Mouse (Mus musculus) hindbrain, embryonic 10.5 days (tissue): ENCODE results near the gene Bckdk. TPM values are rescaled to one million over a fixed set of nuclear protein-coding genes. Genes with fewer than 3 reads are reported as not detected.

Source experiments
- DNase-seq: peaks from one replicate; pipeline ENCODE4 v3.0.0-alpha.2; 2017; ENCODE audit warnings: low spot score
- H3K27ac ChIP-seq: fragments of 300-500 bp; sonication (generic); 2 replicates; pipeline ENCODE4 v1.5.1; 2016; ENCODE audit warnings: mild to moderate bottlenecking, moderate library complexity
- H3K27me3 ChIP-seq: fragments of 300-500 bp; sonication (generic); 2 replicates; pipeline ENCODE4 v1.6.1; 2016; ENCODE audit warnings: mild to moderate bottlenecking; ENCODE audit not compliant: poor library complexity, insufficient read depth, severe bottlenecking
- H3K36me3 ChIP-seq: fragments of 300-500 bp; sonication (generic); 2 replicates; pipeline ENCODE4 v1.6.1; 2016; ENCODE audit warnings: mild to moderate bottlenecking, moderate library complexity
- H3K4me1 ChIP-seq: fragments of 300-500 bp; sonication (generic); replicated peaks from 2 replicates; pipeline ENCODE4 v1.6.1; 2016; ENCODE audit warnings: mild to moderate bottlenecking
- H3K4me3 ChIP-seq: fragments of 300-500 bp; sonication (generic); 2 replicates; pipeline ENCODE4 v1.5.1; 2016; ENCODE audit warnings: mild to moderate bottlenecking, moderate library complexity
- H3K9me3 ChIP-seq: fragments of 300-500 bp; sonication (generic); 2 replicates; pipeline ENCODE4 v1.6.1; 2016; ENCODE audit warnings: mild to moderate bottlenecking, moderate library complexity
- WGBS: fragments of 180-500 bp; shearing (Covaris S2); methylation state at CpG from one replicate; pipeline ENCODE4 v1.1.7; 2016; 5-methylcytosine and 5-hydroxymethylcytosine counted together
- polyA plus RNA-seq: library from polyadenylated mRNA; unstranded; fragments of >200 nt; fragmentation: Nextera tagmentation; extraction: Ambion mirVana; gene quantifications from 2 replicates; pipeline ENCODE4 v1.2.1, GENCODE M21; 2016

Bckdk gene
- polyA plus RNA-seq, result 115 and 123 TPM in 2 replicates

GRCm38 (mm10) chr7:127903971-127904796, at the start of gene Bckdk:
Gene Bckdk, plus strand, starts transcription at chr7:127904082.
- peaks cover 43% of the 10 kb centered on the region for H3K36me3 ChIP-seq
- peak within 1 kb of the TSS; percentile 93 for H3K27ac ChIP-seq
- DNase-seq, result peak; percentile 82
- H3K4me3 ChIP-seq, result peak within 1 kb of the TSS; percentile 75
- no peaks in the 10 kb centered on the region for H3K9me3 ChIP-seq
- peaks cover 19% of the 10 kb centered on the region for H3K4me1 ChIP-seq
- 9% methylated on average over 38 of the region's 38 CpGs for WGBS
- no peaks in the 10 kb centered on the region for H3K27me3 ChIP-seq

DNA sequence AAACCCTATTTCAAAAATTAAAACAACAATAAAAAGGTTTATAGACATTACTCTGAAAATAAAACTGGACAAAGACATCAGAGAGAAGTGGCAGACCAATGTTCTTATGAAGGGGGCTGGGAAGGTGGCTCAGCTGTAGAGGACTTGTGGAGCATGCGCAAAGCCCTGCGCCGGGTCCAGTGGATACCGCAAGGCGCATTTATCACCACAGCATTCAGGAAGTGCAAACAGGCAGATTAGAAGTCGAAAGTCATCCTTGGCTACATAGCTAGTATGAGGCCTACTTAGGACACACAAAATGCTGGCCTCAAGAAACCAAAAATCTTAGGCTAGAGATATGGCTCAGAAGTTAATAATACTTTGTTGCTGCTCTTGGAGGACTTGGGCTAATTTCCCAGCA, 45.6 kb upstream of the Bckdk start:
- Histone ChIP-seq H3K27ac (no peak overlapping the region), H3K36me3 (peaks cover 8% of the 10 kb centered on the region; the same call in 1 of the 2 replicates), H3K4me1 (no peaks in the 10 kb centered on the region), H3K9me3 (no peaks in the 10 kb centered on the region), H3K27me3 (no peaks in the 10 kb centered on the region), H3K4me3 (no peak overlapping the region)
- DNase-seq, result no peak
- WGBS, result 95% methylated on average over 6 of the region's 6 CpGs

- no peaks in the 10 kb centered on the region for H3K4me1 ChIP-seq
- H3K4me3 ChIP-seq, result no peak overlapping the region
- H3K9me3 ChIP-seq, result no peaks in the 10 kb centered on the region
- H3K27me3 ChIP-seq, result no peaks in the 10 kb centered on the region
- 93% methylated on average over 12 of the region's 12 CpGs for WGBS
- H3K36me3 ChIP-seq, result peaks cover 84% of the 10 kb centered on the region
- DNase-seq, result no peak
- H3K27ac ChIP-seq, result no peak overlapping the region
These were observed 37.4 kb upstream of the Bckdk start for GRCm38 (mm10) chr7:127866434-127866833.

DNA sequence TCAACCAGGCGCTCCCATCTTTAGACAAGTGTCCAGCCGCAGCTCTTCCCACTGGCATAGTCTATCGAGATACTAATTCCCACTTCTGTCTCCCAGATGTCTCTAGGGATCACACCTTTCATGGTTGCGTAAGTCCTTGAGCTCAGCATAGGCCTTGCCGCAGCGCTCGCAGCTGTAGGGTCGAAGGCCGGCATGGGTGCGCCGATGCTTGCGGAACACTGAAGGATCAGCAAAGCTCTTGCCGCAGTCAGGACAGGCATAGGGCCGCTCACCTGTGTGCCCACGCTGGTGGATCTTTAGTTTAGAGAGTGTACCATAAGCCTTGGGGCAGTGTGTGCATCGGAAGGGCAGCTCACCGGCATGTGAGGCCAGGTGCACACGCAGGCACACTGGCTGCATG, 36.2 kb upstream of the Bckdk start:
- WGBS, result 98% methylated on average over 18 of the region's 18 CpGs
- Histone ChIP-seq H3K9me3 (no peaks in the 10 kb centered on the region), H3K27me3 (no peaks in the 10 kb centered on the region), H3K4me1 (no peaks in the 10 kb centered on the region), H3K4me3 (no peak overlapping the region), H3K27ac (no peak overlapping the region), H3K36me3 (peaks cover 89% of the 10 kb centered on the region)
- no peak for DNase-seq

DNA sequence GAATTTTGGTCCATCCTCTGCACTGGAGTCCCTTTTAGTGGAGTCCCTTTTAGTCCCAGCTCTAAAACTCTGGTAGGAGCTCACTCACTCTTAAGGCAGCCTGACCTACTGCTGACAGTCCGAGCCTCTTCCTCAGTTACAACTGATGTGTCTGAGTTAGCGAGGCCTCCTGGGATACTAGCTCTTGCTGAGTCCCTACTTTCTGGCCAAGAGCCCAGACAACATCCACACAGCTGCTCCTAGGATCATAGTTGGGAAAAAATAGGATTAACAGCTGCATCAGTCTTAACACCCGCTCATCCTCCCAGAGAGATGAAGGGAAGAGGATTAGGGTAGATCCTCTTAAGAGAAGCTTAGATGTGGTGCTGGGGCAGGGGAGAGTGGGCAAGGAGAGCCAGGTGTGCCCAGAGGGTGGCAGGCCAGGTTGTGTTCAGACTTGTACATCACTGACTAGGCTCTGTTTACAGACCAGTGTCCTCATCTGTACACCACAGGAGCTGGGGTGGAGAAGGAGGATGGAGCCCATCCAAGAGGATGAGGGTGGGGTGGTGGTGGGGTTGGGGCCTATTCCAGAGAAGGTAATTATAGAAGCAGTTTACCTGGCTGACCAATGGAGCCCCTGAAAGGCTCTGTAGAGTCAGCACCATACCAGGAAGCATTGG, 34.6 kb upstream of the Bckdk start:
- Histone ChIP-seq H3K9me3 (no peaks in the 10 kb centered on the region), H3K27me3 (no peaks in the 10 kb centered on the region), H3K36me3 (peaks cover 98% of the 10 kb centered on the region), H3K4me3 (no peak overlapping the region), H3K4me1 (peaks cover 13% of the 10 kb centered on the region), H3K27ac (no peak overlapping the region)
- WGBS, result 93% methylated on average over 3 of the region's 3 CpGs
- no peak for DNase-seq

- Histone ChIP-seq H3K27me3 (no peaks in the 10 kb centered on the region), H3K27ac (no peak overlapping the region), H3K9me3 (no peaks in the 10 kb centered on the region), H3K4me1 (peaks cover 17% of the 10 kb centered on the region), H3K4me3 (no peak overlapping the region), H3K36me3 (peaks cover 88% of the 10 kb centered on the region)
- no peak for DNase-seq
- WGBS, result 82% methylated on average over 5 of the region's 5 CpGs
These were observed 33.6 kb upstream of the Bckdk start for GRCm38 (mm10) chr7:127870136-127870821.

DNA sequence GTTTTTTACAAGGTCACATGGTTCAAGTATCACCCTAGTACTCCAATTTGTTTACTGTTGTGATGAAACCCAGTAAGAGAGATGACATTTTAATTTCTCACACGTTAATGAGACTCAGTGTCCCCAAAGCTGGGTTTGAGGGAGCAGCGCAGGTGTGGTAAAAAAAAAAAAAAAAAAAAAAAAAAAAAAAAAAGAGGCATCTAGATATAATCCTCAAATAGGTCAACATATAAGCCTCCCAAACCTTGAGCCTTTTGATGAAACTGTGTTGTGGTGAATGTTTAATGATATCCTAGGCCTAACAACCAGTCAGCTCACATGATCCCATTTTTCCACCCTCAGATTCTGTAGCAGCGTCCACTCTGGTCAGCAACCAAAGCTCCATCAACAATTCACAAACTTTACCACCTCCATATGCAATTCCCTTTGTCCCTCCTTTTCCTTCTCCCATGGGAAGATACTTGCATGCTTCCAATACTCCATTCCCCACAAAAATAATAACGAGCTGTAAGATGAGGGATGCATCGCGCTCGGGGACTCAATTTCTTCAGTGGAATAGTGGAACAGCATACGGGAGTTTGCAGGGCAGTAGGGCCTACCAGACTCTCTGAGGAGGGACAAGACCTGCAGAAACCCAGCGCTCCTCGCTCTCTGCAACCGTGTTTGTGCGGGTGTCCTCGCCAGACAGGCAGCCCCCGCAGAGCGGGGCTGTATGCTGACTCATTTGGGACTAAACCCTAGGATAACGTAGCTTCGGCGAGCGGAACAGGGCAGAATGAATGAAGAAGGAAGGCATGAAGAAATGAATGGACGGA, 28.9 kb upstream of the Bckdk start:
- Histone ChIP-seq H3K4me3 (peak overlapping the region; percentile 85), H3K27ac (peak overlapping the region; percentile 98), H3K4me1 (peaks cover 30% of the 10 kb centered on the region), H3K36me3 (peaks cover 65% of the 10 kb centered on the region), H3K9me3 (no peaks in the 10 kb centered on the region), H3K27me3 (no peaks in the 10 kb centered on the region)
- 6% methylated on average over 20 of the region's 20 CpGs for WGBS
- DNase-seq, result no peak

GRCm38 (mm10) chr7:127875627-127876001, 28.3 kb upstream of the Bckdk start:
- WGBS, result under 1% methylated on average over 40 of the region's 43 CpGs
- peak; percentile 99 for DNase-seq
- peaks cover 65% of the 10 kb centered on the region for H3K36me3 ChIP-seq

DNA sequence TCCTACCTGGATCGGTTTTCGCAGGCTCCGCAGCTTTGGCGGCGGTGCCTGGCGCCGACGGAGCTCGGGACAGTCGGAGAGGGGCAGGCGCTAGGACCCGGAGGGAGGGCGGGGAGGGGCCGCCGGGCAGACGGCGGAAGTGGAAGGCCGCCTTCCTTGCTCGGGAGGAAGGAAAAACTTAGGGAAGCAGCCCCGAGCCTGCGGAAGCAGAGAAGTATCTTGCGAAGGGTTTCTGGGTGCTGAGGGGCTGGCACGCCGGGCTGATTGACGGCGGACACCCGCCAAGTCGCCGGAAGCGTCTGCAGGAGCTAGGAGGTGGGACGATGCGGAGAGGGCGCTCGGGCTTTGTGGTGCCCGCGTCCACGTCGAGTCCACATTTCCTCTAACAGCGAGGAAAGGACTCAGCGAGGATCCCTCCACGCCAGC, 27.8 kb upstream of the Bckdk start, which contains the start of gene Zfp646:
Gene Zfp646 (plus strand): TSS at position 181 of the 426 bp plus-strand sequence.
- H3K27ac ChIP-seq, result peak within 1 kb of the TSS; percentile 98
- peaks cover 65% of the 10 kb centered on the region for H3K36me3 ChIP-seq
- peaks cover 30% of the 10 kb centered on the region for H3K4me1 ChIP-seq
- WGBS, result under 1% methylated on average over 41 of the region's 41 CpGs
- no peaks in the 10 kb centered on the region for H3K9me3 ChIP-seq
- no peaks in the 10 kb centered on the region for H3K27me3 ChIP-seq
- peak; percentile 93 for DNase-seq
- peak within 1 kb of the TSS; percentile 85 for H3K4me3 ChIP-seq

More at GRCm38 (mm10) chr7:127875627-127876001, 28.3 kb upstream of the Bckdk start:
- Histone ChIP-seq H3K9me3 (no peaks in the 10 kb centered on the region), H3K27me3 (no peaks in the 10 kb centered on the region), H3K4me1 (peaks cover 30% of the 10 kb centered on the region), H3K27ac (peak overlapping the region; percentile 98), H3K4me3 (peak overlapping the region; percentile 85)

- H3K9me3 ChIP-seq, result no peaks in the 10 kb centered on the region
- H3K4me1 ChIP-seq, result peaks cover 30% of the 10 kb centered on the region
- H3K4me3 ChIP-seq, result peak within 1 kb of the TSS; percentile 85
- DNase-seq, result peak; percentile 93
- peak within 1 kb of the TSS; percentile 98 for H3K27ac ChIP-seq
- H3K36me3 ChIP-seq, result peaks cover 65% of the 10 kb centered on the region
- H3K27me3 ChIP-seq, result no peaks in the 10 kb centered on the region
- WGBS, result under 1% methylated on average over 60 of the region's 60 CpGs
These were observed 27.2 kb upstream of the Bckdk start, which contains the start of gene Zfp668 for GRCm38 (mm10) chr7:127876467-127877348. Gene Zfp668, minus strand, starts transcription at chr7:127876828.

- Histone ChIP-seq H3K27me3 (no peaks in the 10 kb centered on the region), H3K4me3 (no peak overlapping the region), H3K9me3 (no peaks in the 10 kb centered on the region), H3K27ac (no peak overlapping the region), H3K4me1 (peaks cover 32% of the 10 kb centered on the region), H3K36me3 (peaks cover 67% of the 10 kb centered on the region)
- DNase-seq, result no peak
- 95% methylated on average over 9 of the region's 9 CpGs for WGBS
These were observed 24.6 kb upstream of the Bckdk start for GRCm38 (mm10) chr7:127879301-127879700.
